Mouse (Mus musculus): ENCODE results near the gene Col6a4. TPM values are rescaled to one million over a fixed set of nuclear protein-coding genes. Genes with fewer than 3 reads are reported as not detected.

The Col6a4 gene
- polyA plus RNA-seq, 1 experiment from 2014 or later: not detected

- Histone ChIP-seq H3K4me3 (ENCODE audit: low read depth, low read length) (no peak overlapping the region), H3K36me3 (ENCODE audit: control insufficient read depth, insufficient read depth, low read length) (no peaks in the 10 kb centered on the region), H3K4me1 (ENCODE audit: control insufficient read depth, insufficient read depth, low read length) (no peaks in the 10 kb centered on the region), H3K27me3 (ENCODE audit: control insufficient read depth, insufficient read depth, low read length) (no peaks in the 10 kb centered on the region), H3K27ac (replicated peaks; ENCODE audit: low read depth, low read length) (no peak overlapping the region), H3K9ac (ENCODE audit: low read length) (no peak overlapping the region), H3K9me3 (ENCODE audit: control insufficient read depth, low read length) (no peaks in the 10 kb centered on the region; the same call in 1 of the 2 replicates), H3K4me2 (ENCODE audit: low read depth, severe bottlenecking) (no peak overlapping the region)
- 71% methylated on average over 6 of the region's 6 CpGs for WGBS
- DNase-seq (ENCODE audit: low spot score) (no peak), ATAC-seq (ENCODE audit: insufficient number of reproducible peaks, low FRiP score, low TSS enrichment, low read depth) (no peak)
These were observed 106.5 kb downstream of the Col6a4 start for GRCm38 (mm10) chr9:105990099-105990498.

- DNase-seq (ENCODE audit: low spot score) (no peak), ATAC-seq (ENCODE audit: insufficient number of reproducible peaks, low FRiP score, low TSS enrichment, low read depth) (no peak)
- Histone ChIP-seq H3K9me3 (ENCODE audit: control insufficient read depth, low read length) (no peaks in the 10 kb centered on the region), H3K27me3 (ENCODE audit: control insufficient read depth, insufficient read depth, low read length) (no peaks in the 10 kb centered on the region), H3K4me1 (ENCODE audit: control insufficient read depth, insufficient read depth, low read length) (no peaks in the 10 kb centered on the region), H3K9ac (ENCODE audit: low read length) (no peak overlapping the region), H3K36me3 (ENCODE audit: control insufficient read depth, insufficient read depth, low read length) (no peaks in the 10 kb centered on the region), H3K27ac (replicated peaks; ENCODE audit: low read depth, low read length) (no peak overlapping the region), H3K4me3 (ENCODE audit: low read depth, low read length) (no peak overlapping the region), H3K4me2 (ENCODE audit: low read depth, severe bottlenecking) (no peak overlapping the region)
- 92% methylated on average over 6 of the region's 6 CpGs for WGBS
These were observed 107.1 kb downstream of the Col6a4 start for GRCm38 (mm10) chr9:105989468-105989867.

- H3K27me3 ChIP-seq (ENCODE audit: control insufficient read depth, insufficient read depth, low read length): no peaks in the 10 kb centered on the region
- H3K27ac ChIP-seq (replicated peaks; ENCODE audit: low read depth, low read length): no peak overlapping the region
- no peak for ATAC-seq (ENCODE audit: insufficient number of reproducible peaks, low FRiP score, low TSS enrichment, low read depth)
- no peaks in the 10 kb centered on the region for H3K4me1 ChIP-seq (ENCODE audit: control insufficient read depth, insufficient read depth, low read length)
- H3K4me2 ChIP-seq (ENCODE audit: low read depth, severe bottlenecking): no peak overlapping the region
- H3K4me3 ChIP-seq (ENCODE audit: low read depth, low read length): no peak overlapping the region
- DNase-seq (ENCODE audit: low spot score): no peak
- no peak overlapping the region for H3K9ac ChIP-seq (ENCODE audit: low read length)
- WGBS: 64% methylated on average over 8 of the region's 8 CpGs
- no peaks in the 10 kb centered on the region for H3K36me3 ChIP-seq (ENCODE audit: control insufficient read depth, insufficient read depth, low read length)
- no peaks in the 10 kb centered on the region for H3K9me3 ChIP-seq (ENCODE audit: control insufficient read depth, low read length)
These were observed 108.5 kb downstream of the Col6a4 start for GRCm38 (mm10) chr9:105988096-105988495.

GRCm38 (mm10) chr9:105984931-105985519 lies 111.6 kb downstream of the Col6a4 start:
- Histone ChIP-seq H3K27me3 (ENCODE audit: control insufficient read depth, insufficient read depth, low read length) (no peaks in the 10 kb centered on the region), H3K27ac (replicated peaks; ENCODE audit: low read depth, low read length) (no peak overlapping the region), H3K36me3 (ENCODE audit: control insufficient read depth, insufficient read depth, low read length) (no peaks in the 10 kb centered on the region), H3K4me2 (ENCODE audit: low read depth, severe bottlenecking) (no peak overlapping the region), H3K9me3 (ENCODE audit: control insufficient read depth, low read length) (no peaks in the 10 kb centered on the region), H3K4me1 (ENCODE audit: control insufficient read depth, insufficient read depth, low read length) (no peaks in the 10 kb centered on the region), H3K4me3 (ENCODE audit: low read depth, low read length) (no peak overlapping the region), H3K9ac (ENCODE audit: low read length) (no peak overlapping the region)
- DNase-seq (ENCODE audit: low spot score): no peak
- WGBS: 46% methylated on average over 10 of the region's 10 CpGs
- ATAC-seq (ENCODE audit: insufficient number of reproducible peaks, low FRiP score, low TSS enrichment, low read depth): no peak

GRCm38 (mm10) chr9:105978479-105978878 lies 118.1 kb downstream of the Col6a4 start:
- H3K27ac ChIP-seq (replicated peaks; ENCODE audit: low read depth, low read length): no peak overlapping the region
- H3K4me2 ChIP-seq (ENCODE audit: low read depth, severe bottlenecking): no peak overlapping the region
- ATAC-seq (ENCODE audit: insufficient number of reproducible peaks, low FRiP score, low TSS enrichment, low read depth) (no peak), DNase-seq (ENCODE audit: low spot score) (no peak)
- H3K9ac ChIP-seq (ENCODE audit: low read length): no peak overlapping the region
- no peaks in the 10 kb centered on the region for H3K27me3 ChIP-seq (ENCODE audit: control insufficient read depth, insufficient read depth, low read length)
- no peaks in the 10 kb centered on the region for H3K4me1 ChIP-seq (ENCODE audit: control insufficient read depth, insufficient read depth, low read length)
- 89% methylated on average over 8 of the region's 8 CpGs for WGBS
- no peak overlapping the region for H3K4me3 ChIP-seq (ENCODE audit: low read depth, low read length)
- no peaks in the 10 kb centered on the region for H3K36me3 ChIP-seq (ENCODE audit: control insufficient read depth, insufficient read depth, low read length)
- no peaks in the 10 kb centered on the region for H3K9me3 ChIP-seq (ENCODE audit: control insufficient read depth, low read length)

- WGBS: 14% methylated on average over 13 of the region's 13 CpGs
- no peak overlapping the region for H3K9ac ChIP-seq (ENCODE audit: low read length)
- H3K4me2 ChIP-seq (ENCODE audit: low read depth, severe bottlenecking): no peak overlapping the region
These were observed 119.7 kb downstream of the Col6a4 start for GRCm38 (mm10) chr9:105976871-105977270.

GRCm38 (mm10) chr9:105976314-105976713 lies 120.3 kb downstream of the Col6a4 start:
- H3K36me3 ChIP-seq (ENCODE audit: control insufficient read depth, insufficient read depth, low read length): no peaks in the 10 kb centered on the region
- H3K27ac ChIP-seq (replicated peaks; ENCODE audit: low read depth, low read length): no peak overlapping the region
- 41% methylated on average over 6 of the region's 6 CpGs for WGBS
- no peak overlapping the region for H3K9ac ChIP-seq (ENCODE audit: low read length)
- H3K4me1 ChIP-seq (ENCODE audit: control insufficient read depth, insufficient read depth, low read length): no peaks in the 10 kb centered on the region
- no peak overlapping the region for H3K4me3 ChIP-seq (ENCODE audit: low read depth, low read length)
- no peak overlapping the region for H3K4me2 ChIP-seq (ENCODE audit: low read depth, severe bottlenecking)
- DNase-seq (ENCODE audit: low spot score): no peak
- no peak for ATAC-seq (ENCODE audit: insufficient number of reproducible peaks, low FRiP score, low TSS enrichment, low read depth)
- H3K9me3 ChIP-seq (ENCODE audit: control insufficient read depth, low read length): no peaks in the 10 kb centered on the region
- H3K27me3 ChIP-seq (ENCODE audit: control insufficient read depth, insufficient read depth, low read length): no peaks in the 10 kb centered on the region

More at GRCm38 (mm10) chr9:105976871-105977270, 119.7 kb downstream of the Col6a4 start:
- Histone ChIP-seq H3K4me1 (ENCODE audit: control insufficient read depth, insufficient read depth, low read length) (no peaks in the 10 kb centered on the region), H3K9me3 (ENCODE audit: control insufficient read depth, low read length) (no peaks in the 10 kb centered on the region), H3K4me3 (ENCODE audit: low read depth, low read length) (no peak overlapping the region), H3K27ac (replicated peaks; ENCODE audit: low read depth, low read length) (no peak overlapping the region), H3K36me3 (ENCODE audit: control insufficient read depth, insufficient read depth, low read length) (no peaks in the 10 kb centered on the region), H3K27me3 (ENCODE audit: control insufficient read depth, insufficient read depth, low read length) (no peaks in the 10 kb centered on the region)
- ATAC-seq (ENCODE audit: insufficient number of reproducible peaks, low FRiP score, low TSS enrichment, low read depth) (no peak), DNase-seq (ENCODE audit: low spot score) (no peak)

- H3K4me3 ChIP-seq (ENCODE audit: low read depth, low read length): no peak overlapping the region
- H3K9ac ChIP-seq (ENCODE audit: low read length): no peak overlapping the region
- 94% methylated on average over 1 of the region's 1 CpGs for WGBS
- no peaks in the 10 kb centered on the region for H3K27me3 ChIP-seq (ENCODE audit: control insufficient read depth, insufficient read depth, low read length)
- H3K36me3 ChIP-seq (ENCODE audit: control insufficient read depth, insufficient read depth, low read length): no peaks in the 10 kb centered on the region
- no peaks in the 10 kb centered on the region for H3K9me3 ChIP-seq (ENCODE audit: control insufficient read depth, low read length)
- H3K4me1 ChIP-seq (ENCODE audit: control insufficient read depth, insufficient read depth, low read length): no peaks in the 10 kb centered on the region
- no peak overlapping the region for H3K27ac ChIP-seq (replicated peaks; ENCODE audit: low read depth, low read length)
- ATAC-seq (ENCODE audit: insufficient number of reproducible peaks, low FRiP score, low TSS enrichment, low read depth) (no peak), DNase-seq (ENCODE audit: low spot score) (no peak)
- H3K4me2 ChIP-seq (ENCODE audit: low read depth, severe bottlenecking): no peak overlapping the region
These were observed 122.8 kb downstream of the Col6a4 start for GRCm38 (mm10) chr9:105973736-105974135.

- no peaks in the 10 kb centered on the region for H3K9me3 ChIP-seq (ENCODE audit: control insufficient read depth, low read length)
- no peaks in the 10 kb centered on the region for H3K4me1 ChIP-seq (ENCODE audit: control insufficient read depth, insufficient read depth, low read length)
- ATAC-seq (ENCODE audit: insufficient number of reproducible peaks, low FRiP score, low TSS enrichment, low read depth): no peak
- DNase-seq (ENCODE audit: low spot score): no peak
- H3K4me2 ChIP-seq (ENCODE audit: low read depth, severe bottlenecking): no peak overlapping the region
- H3K9ac ChIP-seq (ENCODE audit: low read length): no peak overlapping the region
- H3K36me3 ChIP-seq (ENCODE audit: control insufficient read depth, insufficient read depth, low read length): no peaks in the 10 kb centered on the region
- no peak overlapping the region for H3K4me3 ChIP-seq (ENCODE audit: low read depth, low read length)
- 90% methylated on average over 3 of the region's 3 CpGs for WGBS
- H3K27ac ChIP-seq (replicated peaks; ENCODE audit: low read depth, low read length): no peak overlapping the region
- no peaks in the 10 kb centered on the region for H3K27me3 ChIP-seq (ENCODE audit: control insufficient read depth, insufficient read depth, low read length)
These were observed 124.6 kb downstream of the Col6a4 start for GRCm38 (mm10) chr9:105972031-105972430.
